Mouse (Mus musculus) embryonic fibroblast, embryonic 13.5 days (primary cell): ENCODE measurements around the gene Znrf2. TPM values are rescaled to one million over a fixed set of nuclear protein-coding genes. Genes with fewer than 3 reads are reported as not detected.
"Not testable (repeated sequence)": the region's sequence is repeated elsewhere in the genome, so short reads cannot be mapped to it uniquely, and the experiment has no call there.

Experiments
- H3K27ac ChIP-seq: 2 replicates; pipeline ENCODE4 v1.5.1; 2012; ENCODE audit warnings: low read length, control low read depth, inconsistent platforms; ENCODE audit not compliant: insufficient read depth
- H3K4me1 ChIP-seq: 2 replicates; pipeline ENCODE4 v1.6.1; 2011; ENCODE audit warnings: low read length; ENCODE audit not compliant: control insufficient read depth, insufficient read depth
- H3K4me3 ChIP-seq: 2 replicates; pipeline ENCODE4 v1.5.1; 2011; ENCODE audit warnings: mild to moderate bottlenecking, control low read depth, low read length; ENCODE audit not compliant: insufficient read depth
- CTCF ChIP-seq: IDR thresholded peaks from 2 replicates; pipeline ENCODE4 v1.5.1; 2011; ENCODE audit warnings: mild to moderate bottlenecking, control low read depth, low read length, moderate library complexity, borderline replicate concordance; ENCODE audit not compliant: insufficient read depth
- POLR2A ChIP-seq: IDR thresholded peaks from 2 replicates; pipeline ENCODE4 v1.6.1; 2011; ENCODE audit warnings: low read depth, mild to moderate bottlenecking, control low read depth, low read length, moderate library complexity
- polyA plus RNA-seq: library from polyadenylated mRNA; stranded (reverse); fragments of >200 nt; gene quantifications from 2 replicates; pipeline ENCODE4 v1.2.4, GENCODE M21; 2011; ENCODE audit warnings: low read depth; ENCODE audit not compliant: missing spikeins, insufficient read length

Znrf2 gene
- polyA plus RNA-seq, 1 experiment = 8.7 TPM

DNA sequence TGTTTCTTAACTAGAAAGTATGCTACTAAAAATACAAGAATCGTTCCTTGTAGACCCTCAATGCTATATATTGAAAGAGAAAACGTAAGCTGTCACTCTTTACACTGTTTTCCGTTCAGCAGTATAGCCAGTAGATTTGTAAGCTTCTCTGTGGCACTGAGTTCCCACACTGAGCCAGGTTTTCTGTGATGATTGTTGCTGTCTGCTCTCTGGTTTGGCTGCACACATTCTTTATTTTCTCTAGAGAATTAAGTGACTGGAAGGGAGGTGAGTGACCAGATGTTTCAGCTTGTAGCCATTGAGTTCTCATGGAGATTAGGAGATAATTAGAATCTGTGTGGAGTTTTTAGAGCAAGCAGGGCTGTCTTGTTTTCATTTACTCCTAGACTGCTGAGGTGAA lies 3.0 kb downstream of the Znrf2 start:
- H3K27ac ChIP-seq = no peak overlapping the region
- H3K4me1 ChIP-seq = no peaks in the 10 kb centered on the region
- H3K4me3 ChIP-seq = no peak overlapping the region
- no peak for TF ChIP-seq CTCF
- TF ChIP-seq POLR2A = no peak

DNA sequence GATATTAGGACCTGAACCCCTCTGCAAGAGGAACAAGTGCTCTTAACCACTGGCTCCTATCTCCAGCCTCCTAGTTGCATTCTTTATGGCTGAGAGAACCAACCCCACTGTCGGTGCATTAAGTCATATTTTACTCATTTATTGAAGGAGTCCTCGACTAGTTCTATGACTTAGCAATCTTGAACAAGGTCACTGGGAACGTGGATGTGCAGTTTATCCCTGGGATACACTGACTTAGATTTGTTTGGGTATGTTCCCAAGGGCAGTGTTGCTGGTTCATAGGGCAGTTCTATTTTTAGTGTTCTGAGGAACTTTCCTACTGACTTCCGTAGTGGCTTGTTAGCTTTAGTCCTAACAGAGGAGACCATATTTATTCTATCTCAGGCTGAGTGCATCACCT lies 5.6 kb downstream of the Znrf2 start:
- H3K27ac ChIP-seq = no peak overlapping the region
- no peak overlapping the region for H3K4me3 ChIP-seq
- TF ChIP-seq POLR2A (no peak), CTCF (no peak)
- H3K4me1 ChIP-seq = no peaks in the 10 kb centered on the region

DNA sequence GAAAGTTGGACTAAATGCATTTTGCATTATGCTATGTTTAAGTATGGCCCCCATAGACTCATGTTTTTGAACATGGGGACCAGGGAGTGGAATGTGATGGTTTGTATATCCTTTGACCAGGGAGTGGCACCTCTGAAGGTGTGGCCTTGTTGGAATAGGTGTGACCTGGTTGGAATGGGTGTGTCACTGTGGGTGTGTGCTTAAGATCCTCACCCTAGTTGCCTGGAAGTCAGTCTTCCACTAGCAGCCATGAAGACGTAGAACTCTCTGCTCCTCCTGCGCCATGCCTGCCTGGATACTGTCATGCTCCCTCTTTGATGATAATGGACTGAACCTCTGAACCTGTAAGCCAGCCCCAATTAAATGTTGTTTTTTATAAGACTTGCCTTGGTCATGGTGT lies 7.8 kb downstream of the Znrf2 start:
- not testable (repeated sequence) for H3K4me3 ChIP-seq, H3K27ac ChIP-seq, H3K4me1 ChIP-seq

DNA sequence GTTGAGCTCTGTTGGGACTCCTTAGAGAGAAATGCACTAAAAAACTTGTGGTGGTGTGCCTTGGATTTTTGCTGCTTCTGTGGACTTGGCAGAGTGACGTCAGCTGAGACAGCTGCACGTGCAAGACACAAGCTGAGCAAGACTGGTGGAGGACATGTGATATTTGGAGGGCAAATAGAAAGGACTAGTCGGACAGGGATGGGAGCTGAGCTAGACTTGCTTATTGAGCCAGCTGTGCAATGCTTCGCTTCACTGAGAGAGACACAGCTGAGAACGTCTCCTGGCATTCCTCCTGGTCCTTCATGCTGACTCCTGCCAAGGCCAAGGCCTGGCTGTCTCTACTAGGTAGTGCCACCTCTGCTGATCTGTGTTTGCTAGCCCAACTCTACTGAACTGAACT lies 10.8 kb downstream of the Znrf2 start:
- Histone ChIP-seq H3K27ac (no peak overlapping the region), H3K4me1 (peaks cover 5% of the 10 kb centered on the region), H3K4me3 (no peak overlapping the region)
- TF ChIP-seq POLR2A = no peak
- TF ChIP-seq CTCF = no peak

DNA sequence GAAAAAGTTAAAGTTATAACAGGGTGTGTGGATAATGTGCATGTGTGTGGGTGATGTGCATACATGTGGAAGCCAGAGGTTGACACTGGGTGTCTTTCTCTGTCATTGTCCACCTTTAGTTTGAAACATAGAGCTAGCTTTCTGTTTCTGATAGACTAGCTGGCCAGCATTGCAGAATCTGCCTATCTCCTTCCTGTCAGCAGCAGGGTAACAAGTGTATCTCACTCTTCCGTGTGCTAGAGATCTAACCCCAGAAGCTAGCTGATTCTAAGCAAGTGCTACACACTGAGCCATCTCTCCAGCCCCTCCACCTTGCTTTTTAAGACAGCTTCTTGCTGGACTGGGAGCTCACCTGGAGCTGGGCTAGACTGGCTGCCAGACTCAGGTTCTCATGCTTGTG lies 11.6 kb downstream of the Znrf2 start:
- Histone ChIP-seq H3K4me3 (no peak overlapping the region), H3K27ac (no peak overlapping the region), H3K4me1 (peaks cover 5% of the 10 kb centered on the region)
- TF ChIP-seq POLR2A (no peak), CTCF (no peak)

DNA sequence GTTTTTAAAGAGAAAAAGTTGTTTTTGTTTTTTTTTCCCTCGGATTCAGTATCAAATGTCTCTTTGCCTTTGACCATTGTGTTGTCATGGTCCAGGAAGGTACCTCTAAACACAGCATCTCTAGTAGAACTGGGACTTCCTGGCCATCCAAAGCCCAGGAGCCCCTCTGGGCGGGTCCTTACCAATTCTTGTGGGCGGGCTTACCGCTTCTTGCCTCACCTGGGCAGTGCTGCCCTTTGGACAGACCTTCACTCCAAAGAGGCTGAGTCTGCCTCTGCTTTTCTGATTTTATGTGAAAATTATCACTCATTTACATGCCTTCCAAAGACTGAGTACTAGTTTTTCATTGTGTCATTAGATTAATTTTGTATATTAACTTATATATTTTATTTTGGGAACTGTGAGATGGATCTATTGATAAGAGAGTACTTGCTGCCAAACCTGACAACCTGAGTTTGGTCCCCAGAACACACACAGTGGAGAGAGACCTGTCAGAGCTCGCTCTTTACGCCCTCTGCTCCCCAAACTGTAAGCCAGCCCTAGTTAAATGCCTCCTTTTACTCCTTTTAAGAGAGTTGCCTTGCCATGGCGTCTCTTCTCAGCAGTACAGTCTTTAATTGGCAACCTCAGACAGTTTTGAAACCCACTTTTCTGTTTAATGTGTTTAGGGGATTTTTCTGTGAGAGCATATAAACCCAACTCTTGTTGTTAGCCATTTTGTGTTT lies 13.5 kb downstream of the Znrf2 start:
- Histone ChIP-seq H3K4me1 (peaks cover 5% of the 10 kb centered on the region), H3K27ac (no peak overlapping the region), H3K4me3 (no peak overlapping the region)
- no peak for TF ChIP-seq CTCF
- TF ChIP-seq POLR2A = no peak

DNA sequence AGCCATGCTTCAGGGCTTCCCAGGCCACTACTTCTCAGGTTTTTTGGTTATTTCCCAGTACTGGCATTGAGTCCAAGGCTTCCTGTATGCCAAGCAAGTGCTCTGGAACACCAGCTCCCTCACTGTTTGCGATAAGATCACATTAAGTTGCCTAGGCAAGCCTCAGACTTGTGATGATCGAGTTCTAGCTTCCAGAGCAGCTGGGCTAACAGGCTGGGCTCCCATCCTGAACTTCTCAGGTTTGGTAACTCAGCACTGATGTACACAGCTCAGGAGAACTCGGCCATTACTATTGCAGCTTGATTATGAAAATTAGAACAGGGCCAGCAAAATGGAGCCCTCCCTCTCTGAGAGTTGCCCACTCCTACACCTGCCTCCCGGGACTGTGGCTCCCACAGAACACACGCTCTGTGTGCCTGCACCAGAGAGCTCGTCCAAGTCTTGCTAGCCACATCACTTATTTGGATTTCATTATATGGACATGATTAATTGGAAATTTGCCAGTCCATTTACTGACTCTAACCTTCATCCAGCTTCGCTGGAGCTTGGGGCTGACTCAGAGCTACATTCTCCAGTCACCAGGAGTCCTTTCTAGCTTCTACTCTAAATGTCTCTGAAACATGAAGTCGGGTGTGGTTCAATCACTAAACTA lies 14.5 kb downstream of the Znrf2 start:
- TF ChIP-seq CTCF (no peak), POLR2A (no peak)
- no peak overlapping the region; the same call in none of the 2 replicates for H3K27ac ChIP-seq
- no peak overlapping the region for H3K4me3 ChIP-seq
- H3K4me1 ChIP-seq = peaks cover 5% of the 10 kb centered on the region

DNA sequence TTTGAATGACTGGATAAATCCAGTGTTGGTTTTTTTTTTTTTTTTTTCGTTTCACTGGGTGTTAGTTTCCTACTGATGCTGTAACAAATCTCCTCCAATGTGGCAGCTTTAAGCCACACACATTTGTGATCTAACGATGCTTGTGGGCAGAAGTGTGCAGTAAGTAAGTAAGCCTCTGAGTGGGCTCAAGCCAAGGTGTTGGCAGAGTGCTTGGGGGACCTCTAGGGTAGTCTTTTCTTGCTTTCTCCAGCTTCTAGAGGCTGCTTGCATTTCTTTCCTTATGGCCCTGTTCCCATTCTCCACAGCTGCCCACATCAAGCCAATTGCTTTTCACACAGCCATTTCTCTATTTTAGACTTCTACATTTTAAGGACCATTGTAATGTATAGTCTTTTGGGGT lies 16.7 kb downstream of the Znrf2 start:
- TF ChIP-seq POLR2A (no peak), CTCF (no peak)
- Histone ChIP-seq H3K4me1 (peaks cover 9% of the 10 kb centered on the region), H3K27ac (no peak overlapping the region), H3K4me3 (no peak overlapping the region)

DNA sequence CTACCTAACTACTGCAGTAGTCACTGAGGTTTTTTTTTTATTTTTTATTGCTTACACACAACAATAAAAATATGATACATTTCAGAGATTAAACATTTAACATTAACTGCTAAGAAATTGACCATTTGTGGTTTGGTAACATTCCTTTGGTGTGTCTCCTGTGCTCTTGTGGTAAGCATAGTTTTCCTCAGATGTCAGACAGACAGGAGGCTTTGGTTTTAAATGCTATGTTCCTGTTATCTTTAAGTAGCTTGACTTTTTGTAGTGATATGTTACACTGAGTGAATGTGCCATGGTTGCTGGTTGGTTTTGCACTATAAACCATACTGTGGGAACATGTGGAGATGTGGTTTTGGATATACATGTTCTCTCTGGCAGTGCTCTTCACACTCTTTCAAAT lies 19.9 kb downstream of the Znrf2 start:
- Histone ChIP-seq H3K4me3 (no peak overlapping the region), H3K4me1 (peaks cover 5% of the 10 kb centered on the region; the same call in 1 of the 2 replicates), H3K27ac (no peak overlapping the region)
- TF ChIP-seq POLR2A = no peak
- no peak for TF ChIP-seq CTCF

DNA sequence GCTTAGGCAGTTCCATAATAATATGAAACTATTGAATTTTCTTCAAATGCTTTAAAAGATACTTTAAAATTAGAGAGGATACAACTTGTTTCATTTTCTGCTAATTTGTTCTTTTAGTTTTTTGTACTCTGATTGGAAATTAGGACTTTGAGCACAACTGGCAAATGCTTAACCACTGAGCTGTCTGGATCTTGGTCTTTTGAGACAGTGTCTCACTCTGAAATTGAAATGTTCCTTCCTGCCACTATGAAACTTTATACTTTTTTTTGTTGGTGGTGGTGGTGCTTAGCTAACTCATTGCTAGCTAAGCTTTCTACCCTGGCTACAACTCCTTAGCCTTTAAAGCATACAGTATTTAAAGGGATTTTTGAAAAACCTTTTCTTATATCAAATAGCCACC lies 24.7 kb downstream of the Znrf2 start:
- no peak overlapping the region for H3K27ac ChIP-seq
- H3K4me1 ChIP-seq = peaks cover 5% of the 10 kb centered on the region; the same call in 1 of the 2 replicates
- no peak overlapping the region for H3K4me3 ChIP-seq
- no peak for TF ChIP-seq POLR2A
- no peak for TF ChIP-seq CTCF

DNA sequence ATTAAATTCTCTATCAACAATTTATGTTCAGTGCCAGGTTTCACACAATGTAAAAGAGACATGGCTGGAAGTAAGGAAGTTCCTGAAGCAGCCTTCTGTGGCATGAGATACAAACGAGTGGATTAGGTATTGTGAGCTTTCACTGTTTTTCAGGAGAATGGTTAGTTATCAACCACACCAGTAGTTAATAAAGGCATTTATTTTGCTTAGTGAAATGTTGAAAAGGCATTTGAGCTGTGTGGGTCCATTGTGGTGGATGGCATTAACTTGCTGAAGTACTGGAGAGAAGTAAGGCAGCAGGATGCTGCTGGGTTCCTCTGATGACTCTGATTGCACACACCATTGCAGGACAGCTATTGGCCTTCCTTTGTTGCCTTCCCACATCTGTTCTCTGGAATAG lies 25.3 kb downstream of the Znrf2 start:
- H3K4me3 ChIP-seq = no peak overlapping the region
- TF ChIP-seq CTCF (no peak), POLR2A (no peak)
- H3K4me1 ChIP-seq = peaks cover 2% of the 10 kb centered on the region; the same call in 1 of the 2 replicates
- no peak overlapping the region for H3K27ac ChIP-seq
